In the genomic region with DNA sequence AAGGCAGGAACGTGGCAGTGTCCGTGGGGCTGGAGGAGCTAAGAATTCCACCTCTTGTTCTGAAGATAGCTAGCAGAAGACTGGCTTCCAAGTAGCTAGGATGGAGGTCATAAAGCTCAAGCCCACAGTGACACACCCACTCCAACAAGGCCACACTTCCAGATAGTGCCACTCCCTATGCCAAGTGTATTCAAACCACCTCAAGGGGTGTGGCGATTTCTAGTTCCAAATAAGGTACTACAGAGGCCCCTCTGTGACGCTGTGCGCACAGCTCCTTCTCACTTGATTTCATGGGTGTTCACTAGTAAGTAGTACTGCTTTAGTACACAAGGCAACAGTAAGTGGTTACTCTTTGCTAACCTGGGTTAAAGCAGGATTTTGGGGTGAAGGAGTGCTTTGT, we compare ENCODE assay signal across 14 mouse cellular contexts.
DNase-seq lines count a peak whose midpoint lies in the region; ATAC-seq and TF ChIP-seq lines count a peak whose summit lies in the region.
"Had no signal": no experiment of that assay in that cellular context is flagged by ENCODE, and none has a peak within 500 bp of the region (broad histone marks: within the 10 kb centered on the region; RNA-seq: fewer than 3 reads in every experiment).

No protein-coding gene starts in this region.

- DNase-seq in lung, postnatal 4 days, result no peak
- DNase-seq in ZHBTc4 (ENCODE audit: low read depth, low spot score), result peak; percentile 82
- peak; percentile 75 for DNase-seq in large intestine, adult 2 months (ENCODE audit: low read depth, low spot score)
- no peak for DNase-seq in right cerebral cortex, postnatal 25 days
- DNase-seq in layer of hippocampus, adult 18-20 months (ENCODE audit: low spot score in 2 of 2), result no peak
- DNase-seq in Muller cell, postnatal 12 days (ENCODE audit: inconsistent ontology term), result no peak
- DNase-seq: heart, postnatal 36 days; kidney, postnatal 36 days; right cerebral cortex, adult 18-20 months; thymus, postnatal 4 days had no signal

- WGBS in lung, embryonic 15.5 days, result 86% methylated on average over 5 of the region's 5 CpGs
- 39% methylated on average over 5 of the region's 5 CpGs for WGBS in large intestine, adult 2 months
- 39% methylated on average over 5 of the region's 5 CpGs for WGBS in small intestine, adult 2 months

- H3K4me2 ChIP-seq in lung, embryonic 15.5 days, result no peak overlapping the region
- H3K4me2 ChIP-seq: limb, embryonic 15.5 days had no signal

- ATAC-seq in lung, embryonic 15.5 days (ENCODE audit: borderline replicate concordance, extremely low read depth, low FRiP score, low TSS enrichment), result peak; percentile 62; the same call in 1 of the 2 replicates

- TF ChIP-seq POLR2A in small intestine, adult 2 months (IDR thresholded peaks at IDR 0.05; ENCODE audit: low read depth, low read length), result no peak

- no peak overlapping the region for H3K9ac ChIP-seq in lung, embryonic 15.5 days
- H3K9ac ChIP-seq: limb, embryonic 15.5 days had no signal

- peaks cover 4% of the 10 kb centered on the region; the same call in 1 of the 2 replicates for H3K4me1 ChIP-seq in lung, embryonic 15.5 days
- H3K4me1 ChIP-seq in small intestine, adult 2 months (ENCODE audit: control insufficient read depth, insufficient read depth, insufficient read length, low read length), result peaks cover 15% of the 10 kb centered on the region; the same call in 1 of the 2 replicates
- H3K4me1 ChIP-seq: limb, embryonic 15.5 days had no signal

- H3K36me3 ChIP-seq in lung, embryonic 15.5 days, result no peaks in the 10 kb centered on the region
- peaks cover 5% of the 10 kb centered on the region for H3K36me3 ChIP-seq in small intestine, adult 2 months (ENCODE audit: control insufficient read depth, insufficient read depth, low read length)

- no peak overlapping the region for H3K27ac ChIP-seq in lung, embryonic 15.5 days
- H3K27ac ChIP-seq in small intestine, adult 2 months (ENCODE audit: insufficient read depth, low read depth, low read length), result peak overlapping the region; percentile 50

- no peaks in the 10 kb centered on the region for H3K9me3 ChIP-seq in lung, embryonic 15.5 days
- H3K9me3 ChIP-seq: limb, embryonic 15.5 days had no signal

- no peak overlapping the region for H3K4me3 ChIP-seq in lung, embryonic 15.5 days
- H3K4me3 ChIP-seq in small intestine, adult 2 months (ENCODE audit: low read depth, low read length), result no peak overlapping the region
- H3K4me3 ChIP-seq: limb, embryonic 15.5 days; myocyte had no signal

- H3K27me3 ChIP-seq in lung, embryonic 15.5 days, result no peaks in the 10 kb centered on the region
- no peaks in the 10 kb centered on the region for H3K27me3 ChIP-seq in small intestine, adult 2 months (ENCODE audit: control insufficient read depth, insufficient read depth, low read length)
- H3K27me3 ChIP-seq: limb, embryonic 15.5 days had no signal

- no peak for TF ChIP-seq CTCF in small intestine, adult 2 months (IDR thresholded peaks at IDR 0.05; ENCODE audit: extremely low read depth, insufficient read length, insufficient replicate concordance, low read depth, low read length)

Comparison
In these comparisons a context has a peak if more than half of its experiments do, and no peak if none do; other contexts are left out.
1. DNase-seq: peak in ZHBTc4 (single experiment) and large intestine, adult 2 months (single experiment); none in lung, postnatal 4 days (0 of 2), right cerebral cortex, postnatal 25 days (single experiment), layer of hippocampus, adult 18-20 months (0 of 2) and Muller cell, postnatal 12 days (single experiment).